8 mouse cellular contexts compared by ENCODE assay signal in genomic region chr6:52639546-52640223, GRCm38 (mm10). TPM values are rescaled to one million over a fixed set of nuclear protein-coding genes. Genes with fewer than 3 reads are reported as not detected.
DNase-seq lines count a peak whose midpoint lies in the region; ATAC-seq and TF ChIP-seq lines count a peak whose summit lies in the region.

No protein-coding gene starts in this region.

- peak; percentile 25 for ATAC-seq in heart, postnatal 0 days (ENCODE audit: insufficient read depth, low read depth)
- ATAC-seq in limb, embryonic 15.5 days (ENCODE audit: insufficient number of reproducible peaks, low FRiP score, low TSS enrichment, low read depth) = peak; percentile 31; the same call in 1 of the 2 replicates
- ATAC-seq in neural tube, embryonic 12.5 days (ENCODE audit: low FRiP score, low read depth) = no peak; the same call in 1 of the 2 replicates

- peak; percentile 8; the same call in 1 of the 2 replicates for TF ChIP-seq CTCF in heart, postnatal 0 days (IDR thresholded peaks at IDR 0.05; ENCODE audit: low read depth)

- no peak for TF ChIP-seq EP300 in heart, postnatal 0 days (IDR thresholded peaks at IDR 0.05; ENCODE audit: low read depth)

- peak overlapping the region; percentile 90 for H3K27ac ChIP-seq in heart, postnatal 0 days (ENCODE audit: low read depth)
- H3K27ac ChIP-seq in limb, embryonic 15.5 days = peak overlapping the region; percentile 75
- H3K27ac ChIP-seq in neural tube, embryonic 12.5 days = no peak overlapping the region

- H3K4me1 ChIP-seq in heart, postnatal 0 days (ENCODE audit: control insufficient read depth, insufficient read depth) = peaks cover 11% of the 10 kb centered on the region
- no peaks in the 10 kb centered on the region for H3K4me1 ChIP-seq in limb, embryonic 15.5 days
- peaks cover 20% of the 10 kb centered on the region for H3K4me1 ChIP-seq in neural tube, embryonic 12.5 days

- H3K9me3 ChIP-seq in heart, postnatal 0 days (replicated peaks; ENCODE audit: control insufficient read depth, low read length) = no peaks in the 10 kb centered on the region
- no peaks in the 10 kb centered on the region for H3K9me3 ChIP-seq in limb, embryonic 15.5 days
- no peaks in the 10 kb centered on the region for H3K9me3 ChIP-seq in neural tube, embryonic 12.5 days

- DNase-seq in frontal cortex, adult 2 months (ENCODE audit: extremely low spot score in 1 of 2, low spot score in 1 of 2) = peak; percentile 4 to 21
- DNase-seq in frontal cortex, postnatal 25 days (ENCODE audit: low spot score in 2 of 2) = no peak
- peak; percentile 44 for DNase-seq in 3T3-L1 (ENCODE audit: low read depth, low spot score)
- DNase-seq in c-Kit-positive CD71-positive TER-119-positive erythroid progenitor cells, embryonic 14.5 days (ENCODE audit: low spot score) = peak; percentile 39
- peak; percentile 49 for DNase-seq in heart, postnatal 0 days (ENCODE audit: low spot score)
- no peak for DNase-seq in cerebellum, adult 18-20 months

- H3K4me2 ChIP-seq in heart, postnatal 0 days (ENCODE audit: low read depth, low read length) = peak overlapping the region; percentile 68
- H3K4me2 ChIP-seq in limb, embryonic 15.5 days = peak overlapping the region; percentile 71
- H3K4me2 ChIP-seq in neural tube, embryonic 12.5 days (replicated peaks) = peak overlapping the region; percentile 89

- peak overlapping the region; percentile 78 for H3K4me3 ChIP-seq in heart, postnatal 0 days (ENCODE audit: low read depth, low read length)
- peak overlapping the region; percentile 79 for H3K4me3 ChIP-seq in limb, embryonic 15.5 days
- peak overlapping the region; percentile 80 for H3K4me3 ChIP-seq in neural tube, embryonic 12.5 days

- WGBS in heart, postnatal 0 days = 2% methylated on average over 28 of the region's 28 CpGs
- whole genome bisulfite sequencing in limb, embryonic 15.5 days = 2% methylated on average over 25 of the region's 28 CpGs
- WGBS in neural tube, embryonic 12.5 days = 3% methylated on average over 28 of the region's 28 CpGs

- no peaks in the 10 kb centered on the region for H3K27me3 ChIP-seq in heart, postnatal 0 days (ENCODE audit: control insufficient read depth, insufficient read depth, low read length)
- H3K27me3 ChIP-seq in limb, embryonic 15.5 days = no peaks in the 10 kb centered on the region
- no peaks in the 10 kb centered on the region for H3K27me3 ChIP-seq in neural tube, embryonic 12.5 days (replicated peaks)

- H3K36me3 ChIP-seq in heart, postnatal 0 days (replicated peaks; ENCODE audit: control insufficient read depth, insufficient read depth, low read length) = no peaks in the 10 kb centered on the region
- H3K36me3 ChIP-seq in limb, embryonic 15.5 days = no peaks in the 10 kb centered on the region
- H3K36me3 ChIP-seq in neural tube, embryonic 12.5 days = no peaks in the 10 kb centered on the region

- peak overlapping the region; percentile 80 for H3K9ac ChIP-seq in heart, postnatal 0 days (replicated peaks; ENCODE audit: low read depth, low read length)
- peak overlapping the region; percentile 76 for H3K9ac ChIP-seq in limb, embryonic 15.5 days
- peak overlapping the region; percentile 81 for H3K9ac ChIP-seq in neural tube, embryonic 12.5 days

RNA-seq across cellular contexts. Expression of gene Hibadh, which starts 0.5 kb away (rescaled TPM):
- polyA plus RNA-seq in frontal cortex, adult 2 months (2012; rRNA removed) = 72.7 and 73.7 TPM in 2 replicates
- 82.2 and 111 TPM in 2 replicates for total RNA-seq in heart, postnatal 0 days (2014; rRNA removed; ENCODE audit: low replicate concordance)
- 228 and 232 TPM in 2 replicates for polyA plus RNA-seq in heart, postnatal 0 days (2015; fragmentation: Nextera tagmentation; extraction: Ambion mirVana)
- 85.9 and 90.4 TPM in 2 replicates for polyA plus RNA-seq in limb, embryonic 15.5 days (2015; fragmentation: Nextera tagmentation; extraction: Ambion mirVana)
- 63.2 and 63.8 TPM in 2 replicates for polyA plus RNA-seq in neural tube, embryonic 12.5 days (2016; fragmentation: Nextera tagmentation; extraction: Ambion mirVana)

Comparison
In these comparisons a context has a peak if more than half of its experiments do, and no peak if none do; other contexts are left out.
1. DNase-seq: peak in frontal cortex, adult 2 months (2 of 2), 3T3-L1 (single experiment), c-Kit-positive CD71-positive TER-119-positive erythroid progenitor cells, embryonic 14.5 days (single experiment) and heart, postnatal 0 days (single experiment); none in frontal cortex, postnatal 25 days (0 of 2) and cerebellum, adult 18-20 months (0 of 2).
2. Peak in every context shown above with its lines, with median percentiles within 50 percentile points of each other: H3K4me2 ChIP-seq, H3K4me3 ChIP-seq and H3K9ac ChIP-seq.